Mouse (Mus musculus) cerebellum, adult 11-12 months (tissue): ENCODE data around the gene Nfu1.

Source experiments
- DNase-seq: peaks from one replicate; pipeline ENCODE4 v3.0.0; 2022

Gene Nfu1

GRCm38 (mm10) chr6:87075092-87075685 is 66.2 kb downstream of the Nfu1 start:
- no peak for DNase-seq
